Mouse (Mus musculus) heart, adult 2 months (tissue): ENCODE measurements around the gene Foxj1.

ENCODE experiments used
- CTCF ChIP-seq: fragments of 200-600 bp; IDR thresholded peaks from 2 replicates; pipeline ENCODE4 v1.8.1; 2022; ENCODE audit warnings: antibody characterized with exemption, mild to moderate bottlenecking, moderate library complexity
- POLR2A ChIP-seq: fragments of 200-500 bp; IDR thresholded peaks from 2 replicates; pipeline ENCODE4 v1.6.1; 2011; ENCODE audit warnings: mild to moderate bottlenecking, low read depth, low read length, control low read depth; ENCODE audit not compliant: insufficient read depth

DNA sequence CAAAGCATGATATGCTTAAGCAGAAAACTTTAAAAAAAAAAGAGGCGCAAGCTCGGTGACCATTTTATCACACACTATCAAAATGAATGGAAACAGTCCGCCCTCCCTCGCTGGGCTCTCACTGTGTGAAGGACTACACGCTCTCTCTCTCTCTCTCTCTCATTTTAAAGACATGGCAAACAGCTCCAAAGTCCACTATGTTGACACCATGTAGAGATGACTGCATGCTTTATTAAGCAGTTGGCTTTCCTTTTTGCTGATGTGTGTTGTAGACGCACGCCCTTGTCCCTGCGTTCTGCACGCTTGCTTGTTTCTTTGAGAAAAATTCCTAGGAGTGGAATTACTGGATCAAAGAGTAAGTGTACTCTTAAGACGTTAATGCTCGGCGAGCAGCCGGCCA, 30.2 kb upstream of the Foxj1 start:
- TF ChIP-seq CTCF (no peak), POLR2A (no peak)
